Mouse (Mus musculus): ENCODE results near the gene Selenoh.

- TF ChIP-seq ZNF384 (IDR thresholded peaks at IDR 0.05; ENCODE audit: low read depth, low read length) (peak; percentile 72), MAFK (IDR thresholded peaks at IDR 0.05; ENCODE audit: insufficient read depth, low read depth, low read length) (no peak)
Measured at GRCm38 (mm10) chr2:84711898-84712297, 41.3 kb upstream of the Selenoh start.

All from ES-E14 (cell line).